Mouse (Mus musculus) naive thymus-derived CD4-positive, alpha-beta T cell, adult 5 months (primary cell): ENCODE results near the gene Sh3yl1. TPM values are rescaled to one million over a fixed set of nuclear protein-coding genes. Genes with fewer than 3 reads are reported as not detected.

Experiments
- polyA plus RNA-seq: library from polyadenylated mRNA; unstranded; fragments of 100-300 nt; shearing (Covaris generic); gene quantifications from one replicate; pipeline ENCODE4 v1.2.1, GENCODE M21; 2017

Sh3yl1 gene
- 1.7 TPM for polyA plus RNA-seq

GRCm38 (mm10) chr12:30911261-30912047, at the start of gene Sh3yl1, which contains the start of gene Acp1:
Sh3yl1 (plus strand) TSS chr12:30911668.
Acp1 (minus strand) TSS chr12:30911589.

GRCm38 (mm10) chr12:30883986-30884621, 27.4 kb upstream of the Sh3yl1 start, which contains the start of gene Alkal2:
Alkal2 (plus strand) TSS chr12:30884322.

Other genes with a start within 250 kb of the Sh3yl1 start
- gene Alkal2, start 27.3 kb upstream of the Sh3yl1 start, polyA plus RNA-seq, result not detected
- gene Acp1, start 79 bp upstream of the Sh3yl1 start, polyA plus RNA-seq, result 32.4 TPM
- not detected for gene Fam110c, start 162.2 kb downstream of the Sh3yl1 start, polyA plus RNA-seq